ENCODE assay signal across 14 mouse cellular contexts in the genomic region with DNA sequence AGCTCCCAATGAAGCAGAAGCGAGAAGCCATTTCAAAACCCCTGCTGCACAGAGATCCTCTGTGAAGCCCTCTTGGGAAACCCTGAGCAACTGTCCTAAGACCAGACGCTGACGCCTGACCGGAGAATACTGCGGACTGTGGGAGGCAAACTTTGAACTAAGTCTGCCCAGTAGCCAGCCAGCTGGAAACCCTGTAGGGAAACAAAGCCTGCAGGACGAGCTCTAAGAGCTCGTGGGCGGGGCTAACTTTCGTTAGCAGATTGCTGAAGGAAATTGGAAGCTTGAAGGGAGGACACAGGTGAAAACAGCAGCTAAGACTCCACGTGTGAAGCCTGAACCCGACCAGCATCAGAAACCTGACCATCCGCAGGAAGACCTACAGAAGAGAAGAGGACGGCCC. TPM values are rescaled to one million over a fixed set of nuclear protein-coding genes. Genes with fewer than 3 reads are reported as not detected.
DNase-seq lines count a peak whose midpoint lies in the region; ATAC-seq and TF ChIP-seq lines count a peak whose summit lies in the region.
"Had no signal": no experiment of that assay in that cellular context is flagged by ENCODE, and none has a peak within 500 bp of the region (broad histone marks: within the 10 kb centered on the region; RNA-seq: fewer than 3 reads in every experiment).

No protein-coding gene starts in this region.

- no peak for ATAC-seq in hindbrain, embryonic 12.5 days (ENCODE audit: low FRiP score)

- H3K36me3 ChIP-seq in hindbrain, embryonic 12.5 days = no peaks in the 10 kb centered on the region
- H3K36me3 ChIP-seq in limb, embryonic 10.5 days = no peaks in the 10 kb centered on the region
- H3K36me3 ChIP-seq: G1E had no signal

- no peak overlapping the region for H3K27ac ChIP-seq in hindbrain, embryonic 12.5 days
- H3K27ac ChIP-seq in limb, embryonic 10.5 days = peak overlapping the region; percentile 44; the same call in 1 of the 2 replicates
- no peak overlapping the region for H3K27ac ChIP-seq in left cerebral cortex, adult 2 months

- peaks cover 13% of the 10 kb centered on the region; the same call in 1 of the 2 replicates for H3K4me1 ChIP-seq in hindbrain, embryonic 12.5 days
- H3K4me1 ChIP-seq in limb, embryonic 10.5 days = peaks cover 14% of the 10 kb centered on the region

- H3K4me2 ChIP-seq in hindbrain, embryonic 12.5 days (replicated peaks) = peak overlapping the region; percentile 26; the same call in 1 of the 2 replicates

- TF ChIP-seq CTCF in brain, embryonic 14.5 days (IDR thresholded peaks at IDR 0.05; ENCODE audit: borderline replicate concordance, extremely low read depth, insufficient read depth, insufficient read length) = no peak
- TF ChIP-seq CTCF in left cerebral cortex, adult 2 months (IDR thresholded peaks at IDR 0.05) = no peak

- DNase-seq in ES-CJ7 (ENCODE audit: low read depth, low spot score) = peak; percentile 32
- peak; percentile 58 for DNase-seq in brain, embryonic 14.5 days (ENCODE audit: low read depth)
- no peak for DNase-seq in limb, embryonic 10.5 days (ENCODE audit: low spot score)
- DNase-seq in thymus, postnatal 10 days (ENCODE audit: low spot score in 2 of 2) = no peak
- no peak for DNase-seq in c-Kit-positive CD71-positive TER-119-positive erythroid progenitor cells, embryonic 14.5 days (ENCODE audit: low spot score)
- no peak for DNase-seq in layer of hippocampus, postnatal 14 days (ENCODE audit: low spot score in 2 of 2)
- DNase-seq in left cerebral cortex, adult 2 months (ENCODE audit: extremely low spot score in 1 of 2, low spot score in 2 of 2) = no peak
- DNase-seq: adrenal gland, postnatal 36 days had no signal

- WGBS in hindbrain, embryonic 12.5 days = 8% methylated on average over 13 of the region's 13 CpGs
- WGBS in limb, embryonic 10.5 days = 10% methylated on average over 13 of the region's 13 CpGs

- H3K4me3 ChIP-seq in hindbrain, embryonic 12.5 days = no peak overlapping the region
- H3K4me3 ChIP-seq in limb, embryonic 10.5 days = no peak overlapping the region
- no peak overlapping the region for H3K4me3 ChIP-seq in left cerebral cortex, adult 2 months

- no peaks in the 10 kb centered on the region for H3K9me3 ChIP-seq in hindbrain, embryonic 12.5 days (replicated peaks)
- no peaks in the 10 kb centered on the region for H3K9me3 ChIP-seq in limb, embryonic 10.5 days (replicated peaks)
- H3K9me3 ChIP-seq: G1E had no signal

- intact Hi-C loops in left cerebral cortex, adult 2 months (cut with DNase I) = no loop called here

- TF ChIP-seq POLR2A in brain, embryonic 14.5 days (IDR thresholded peaks at IDR 0.05; ENCODE audit: borderline replicate concordance, extremely low read depth, insufficient read depth, insufficient read length, poor library complexity, severe bottlenecking) = no peak

- no peaks in the 10 kb centered on the region for H3K27me3 ChIP-seq in hindbrain, embryonic 12.5 days
- no peaks in the 10 kb centered on the region for H3K27me3 ChIP-seq in limb, embryonic 10.5 days (ENCODE audit: low read depth, poor library complexity, severe bottlenecking)

- no peak overlapping the region for H3K9ac ChIP-seq in hindbrain, embryonic 12.5 days

RNA-seq across cellular contexts. Expression of a gene that starts 40.3 kb away (rescaled TPM):
- 14.4 and 23.1 TPM in 2 replicates for polyA plus RNA-seq in brain, embryonic 14.5 days (2012; rRNA removed)
- polyA plus RNA-seq in hindbrain, embryonic 12.5 days (2016; fragmentation: Nextera tagmentation; extraction: Ambion mirVana) = 30.0 and 35.0 TPM in 2 replicates
- polyA plus RNA-seq in limb, embryonic 10.5 days (2016; fragmentation: Nextera tagmentation; extraction: Ambion mirVana) = 2.0 and 3.3 TPM in 2 replicates
- total RNA-seq in layer of hippocampus, postnatal 14 days (2021) = 10 to 100 TPM; 85.8 to 95.7 TPM
- total RNA-seq in left cerebral cortex, adult 2 months (2021) = 10 to 100 TPM; 91.7 to 95.3 TPM

RNA-seq across cellular contexts. Expression of a gene that starts 45.7 kb away (rescaled TPM):
- not detected in 2 replicates for polyA plus RNA-seq in brain, embryonic 14.5 days (2012; rRNA removed)
- not detected in 2 replicates for polyA plus RNA-seq in hindbrain, embryonic 12.5 days (2016; fragmentation: Nextera tagmentation; extraction: Ambion mirVana)
- not detected in 2 replicates for polyA plus RNA-seq in limb, embryonic 10.5 days (2016; fragmentation: Nextera tagmentation; extraction: Ambion mirVana)
- total RNA-seq in layer of hippocampus, postnatal 14 days (2021) = under 1 TPM; 0.35 to 0.62 TPM
- not detected for total RNA-seq in left cerebral cortex, adult 2 months (2021)
- total RNA-seq: adrenal gland, postnatal 36 days; common myeloid progenitor, adult 5-6 weeks; gastrocnemius, postnatal 4 days had no signal
- polyA plus RNA-seq: G1E; liver, embryonic 16.5 days; small intestine, adult 2 months had no signal

Comparison
In these comparisons a context has a peak if more than half of its experiments do, and no peak if none do; other contexts are left out.
1. DNase-seq: peak in ES-CJ7 (single experiment) and brain, embryonic 14.5 days (single experiment); none in limb, embryonic 10.5 days (single experiment), thymus, postnatal 10 days (0 of 2), c-Kit-positive CD71-positive TER-119-positive erythroid progenitor cells, embryonic 14.5 days (single experiment), layer of hippocampus, postnatal 14 days (0 of 2) and left cerebral cortex, adult 2 months (0 of 2).